Mouse (Mus musculus) C2C12 (cell line): ENCODE results near the gene Snx30. TPM values are rescaled to one million over a fixed set of nuclear protein-coding genes. Genes with fewer than 3 reads are reported as not detected.

Experiments
- H3K27me3 ChIP-seq: one replicate; pipeline ENCODE4 v1.6.1; 2011; ENCODE audit not compliant: control insufficient read depth, insufficient read depth, insufficient read length
- H3K36me3 ChIP-seq: one replicate; pipeline ENCODE4 v1.6.1; 2011; ENCODE audit not compliant: control insufficient read depth, insufficient read depth
- H3K4me3 ChIP-seq: one replicate; pipeline ENCODE4 v1.5.1; 2011; ENCODE audit warnings: mild to moderate bottlenecking, control low read depth; ENCODE audit not compliant: poor library complexity, insufficient read depth, severe bottlenecking
- H3K79me2 ChIP-seq: one replicate; pipeline ENCODE4 v1.6.1; 2011; ENCODE audit not compliant: control insufficient read depth, insufficient read depth
- H3K79me3 ChIP-seq: one replicate; pipeline ENCODE4 v1.6.1; 2011; ENCODE audit warnings: low read depth, control low read depth
- H3ac ChIP-seq: one replicate; pipeline ENCODE3; 2011; ENCODE audit warnings: low read depth; ENCODE audit not compliant: control insufficient read depth, insufficient read length
- CEBPB ChIP-seq: IDR thresholded peaks from one replicate; pipeline ENCODE4 v1.6.1; 2011; ENCODE audit warnings: low read depth, mild to moderate bottlenecking, control low read depth, moderate library complexity
- CTCF ChIP-seq: IDR thresholded peaks from one replicate; pipeline ENCODE4 v1.5.1; 2011; ENCODE audit not compliant: control insufficient read depth, insufficient read depth, insufficient read length
- FOSL1 ChIP-seq: IDR thresholded peaks from one replicate; pipeline ENCODE4 v1.8.0; 2011; ENCODE audit warnings: mild to moderate bottlenecking, low read length; ENCODE audit not compliant: poor library complexity, insufficient read depth, severe bottlenecking
- MAX ChIP-seq: IDR thresholded peaks from one replicate; pipeline ENCODE4 v1.6.1; 2011; ENCODE audit warnings: mild to moderate bottlenecking, control low read depth
- MYOD1 ChIP-seq: IDR thresholded peaks from one replicate; pipeline ENCODE4 v1.6.1; 2011; ENCODE audit warnings: low read depth; ENCODE audit not compliant: control insufficient read depth, insufficient read length
- MYOG ChIP-seq: IDR thresholded peaks from one replicate; pipeline ENCODE4 v1.6.1; 2011; ENCODE audit not compliant: control insufficient read depth, insufficient read length; ENCODE audit errors: extremely low read depth
- USF1 ChIP-seq: IDR thresholded peaks from one replicate; pipeline ENCODE4 v1.6.1; 2011; ENCODE audit warnings: low read depth, mild to moderate bottlenecking, control low read depth, moderate library complexity
- polyA plus RNA-seq: library from polyadenylated mRNA; unstranded; fragments of >200 nt; fragmentation: generic; extraction: Trizol; gene quantifications from one replicate; pipeline ENCODE4 v1.2.1, GENCODE M21; 2012; ENCODE audit warnings: missing spikeins

Snx30 gene
- polyA plus RNA-seq, 1 experiment, result 3.5 TPM

DNA sequence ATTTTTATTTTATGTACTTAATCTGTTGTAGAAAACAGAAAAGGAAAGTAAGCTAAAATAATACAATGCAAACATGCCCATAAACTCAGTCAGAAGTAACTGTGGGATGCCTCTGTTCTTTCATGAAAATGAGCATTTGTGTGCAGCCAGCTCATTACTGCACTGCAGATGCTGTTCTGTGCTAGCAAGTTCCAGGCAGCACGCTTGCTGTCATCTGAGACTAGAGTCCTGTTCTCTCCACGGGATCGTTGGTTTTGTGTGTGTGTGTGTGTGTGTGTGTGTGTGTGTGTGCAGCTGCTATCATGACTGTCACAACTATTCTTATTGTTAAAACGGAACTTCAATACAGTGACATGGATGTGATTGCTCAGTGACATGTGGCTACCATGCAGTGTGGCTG, 56.2 kb downstream of the Snx30 start:
- no peaks in the 10 kb centered on the region for H3K36me3 ChIP-seq
- H3K79me3 ChIP-seq, result no peaks in the 10 kb centered on the region
- no peaks in the 10 kb centered on the region for H3K27me3 ChIP-seq
- no peak overlapping the region for H3K4me3 ChIP-seq
- H3ac ChIP-seq, result no peak overlapping the region
- no peak for TF ChIP-seq MYOG
- no peak for TF ChIP-seq MYOD1
- TF ChIP-seq CTCF, result no peak
- TF ChIP-seq USF1, result no peak
- no peak for TF ChIP-seq FOSL1
- TF ChIP-seq MAX, result no peak
- no peak for TF ChIP-seq CEBPB
- no peaks in the 10 kb centered on the region for H3K79me2 ChIP-seq

DNA sequence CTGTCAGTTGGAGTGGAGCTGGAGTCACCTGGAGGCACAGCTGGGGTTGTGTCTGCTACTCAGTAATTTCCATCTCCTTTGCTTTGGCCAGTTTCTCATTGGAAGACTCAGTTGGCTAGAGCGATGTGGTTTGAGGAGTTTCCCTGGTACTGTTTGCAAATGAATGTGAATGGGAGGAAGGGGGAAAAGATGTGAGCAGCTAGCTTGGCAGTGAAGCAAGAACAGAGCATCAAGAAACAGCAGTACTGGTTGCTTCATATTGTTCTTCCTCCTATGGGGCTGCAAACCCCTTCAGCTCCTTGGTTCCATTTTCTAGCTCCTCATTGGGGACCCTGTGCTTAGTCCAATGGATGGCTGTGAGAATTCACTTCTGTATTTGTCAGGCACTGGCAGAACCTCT, 56.7 kb downstream of the Snx30 start:
- Histone ChIP-seq H3K4me3 (no peak overlapping the region), H3K27me3 (no peaks in the 10 kb centered on the region), H3K79me3 (no peaks in the 10 kb centered on the region), H3K79me2 (no peaks in the 10 kb centered on the region), H3ac (no peak overlapping the region), H3K36me3 (no peaks in the 10 kb centered on the region)
- no peak for TF ChIP-seq MYOD1
- TF ChIP-seq USF1, result no peak
- TF ChIP-seq CEBPB, result no peak
- TF ChIP-seq MAX, result no peak
- TF ChIP-seq MYOG, result no peak
- no peak for TF ChIP-seq FOSL1
- TF ChIP-seq CTCF, result no peak

DNA sequence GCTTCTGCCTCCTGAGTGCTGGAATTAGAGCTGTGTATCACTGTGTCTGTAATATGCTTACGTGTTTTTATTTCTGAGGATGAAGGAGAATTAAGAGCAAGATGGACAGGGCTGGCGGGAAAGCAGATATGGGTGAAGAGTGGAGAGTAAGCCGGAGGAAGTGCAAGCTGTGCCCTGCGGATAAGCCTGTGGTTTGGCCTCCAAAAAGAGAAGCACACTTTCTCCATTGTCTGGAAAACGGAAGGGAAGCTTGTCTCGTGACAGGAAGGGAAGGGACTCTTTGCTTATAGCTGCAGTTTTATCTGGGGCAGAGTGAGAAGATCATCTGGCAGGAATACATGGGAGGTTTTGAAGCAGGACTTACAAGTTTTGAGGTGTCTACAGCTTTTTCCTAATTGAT, 58.2 kb downstream of the Snx30 start:
- H3K4me3 ChIP-seq, result no peak overlapping the region
- no peaks in the 10 kb centered on the region for H3K79me2 ChIP-seq
- H3K27me3 ChIP-seq, result no peaks in the 10 kb centered on the region
- H3K36me3 ChIP-seq, result no peaks in the 10 kb centered on the region
- no peak overlapping the region for H3ac ChIP-seq
- no peak for TF ChIP-seq CTCF
- H3K79me3 ChIP-seq, result no peaks in the 10 kb centered on the region

DNA sequence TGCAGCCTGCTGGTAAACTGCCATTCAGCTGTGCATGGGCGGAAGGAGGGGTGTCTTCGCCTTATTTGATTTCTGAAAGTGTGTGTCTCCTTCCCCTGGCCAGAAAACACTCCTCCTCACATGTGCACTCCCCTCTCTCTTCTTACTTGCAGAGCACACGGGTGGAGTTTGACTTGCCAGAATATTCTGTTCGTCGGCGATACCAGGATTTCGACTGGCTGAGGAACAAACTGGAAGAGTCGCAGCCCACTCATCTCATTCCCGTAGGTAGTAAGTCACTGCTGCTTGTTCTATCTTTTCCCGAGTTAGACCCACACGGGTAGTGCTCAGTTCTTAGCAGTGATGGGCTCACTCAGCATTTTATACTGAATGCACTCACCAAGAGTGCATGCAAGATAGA, 62.4 kb downstream of the Snx30 start:
- H3K36me3 ChIP-seq, result no peaks in the 10 kb centered on the region
- H3K79me3 ChIP-seq, result no peaks in the 10 kb centered on the region
- no peak overlapping the region for H3ac ChIP-seq
- TF ChIP-seq USF1 (no peak), MYOG (no peak), MAX (no peak), CTCF (no peak), MYOD1 (no peak), FOSL1 (no peak), CEBPB (no peak)
- no peaks in the 10 kb centered on the region for H3K79me2 ChIP-seq
- H3K27me3 ChIP-seq, result no peaks in the 10 kb centered on the region
- no peak overlapping the region for H3K4me3 ChIP-seq

DNA sequence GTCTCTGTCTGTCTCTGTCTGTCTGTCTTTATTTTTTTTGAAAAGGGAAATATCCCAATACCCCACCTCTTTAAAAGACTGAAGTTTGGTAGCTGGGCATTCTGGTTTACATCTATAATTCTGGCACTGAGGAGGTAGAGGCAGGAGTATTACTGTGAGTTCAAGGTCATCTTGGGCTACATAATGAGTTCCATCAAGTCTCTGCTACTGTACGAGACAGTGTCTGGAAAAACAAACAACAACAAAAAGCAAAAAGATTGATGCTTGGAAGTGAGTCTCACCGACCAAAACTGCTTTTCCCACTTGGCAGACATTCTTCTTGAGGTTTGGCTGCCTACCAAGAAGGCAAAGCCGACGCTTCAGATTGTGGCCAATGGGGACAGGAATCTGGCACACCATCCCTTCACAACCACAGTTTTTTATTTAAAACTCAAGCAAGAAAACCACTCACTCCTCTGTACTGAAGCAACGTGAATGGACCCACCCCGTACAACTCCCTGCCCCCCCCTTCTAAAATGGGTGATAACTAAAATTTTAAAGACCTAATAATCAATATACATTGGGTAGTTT, 63.9 kb downstream of the Snx30 start:
- TF ChIP-seq CTCF (no peak), CEBPB (no peak), FOSL1 (no peak), USF1 (no peak), MYOG (no peak), MYOD1 (no peak), MAX (no peak)
- H3K79me3 ChIP-seq, result no peaks in the 10 kb centered on the region
- H3K79me2 ChIP-seq, result no peaks in the 10 kb centered on the region
- H3K27me3 ChIP-seq, result no peaks in the 10 kb centered on the region
- no peaks in the 10 kb centered on the region for H3K36me3 ChIP-seq
- no peak overlapping the region for H3K4me3 ChIP-seq
- H3ac ChIP-seq, result no peak overlapping the region

DNA sequence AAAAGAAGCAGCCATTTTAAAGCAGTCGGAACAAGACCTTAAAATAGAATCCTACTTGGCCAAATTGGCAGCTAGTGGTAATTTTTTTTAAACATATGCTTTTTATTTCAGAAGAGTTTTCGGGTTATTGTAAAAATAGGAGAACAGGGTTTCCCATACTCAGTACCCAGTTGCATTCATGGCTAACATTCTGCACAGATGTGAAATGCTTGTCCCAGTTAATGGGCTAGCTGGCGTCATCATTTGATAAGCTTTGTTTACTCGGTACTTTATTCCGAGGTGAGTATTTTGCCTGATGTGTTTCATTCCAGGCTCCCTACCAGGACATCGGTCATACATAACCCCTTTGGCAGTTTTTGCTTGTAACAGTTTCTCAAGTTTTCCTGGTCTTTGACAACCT, 64.8 kb downstream of the Snx30 start:
- TF ChIP-seq MAX (no peak), USF1 (no peak), CEBPB (no peak), CTCF (no peak), MYOG (no peak), MYOD1 (no peak), FOSL1 (no peak)
- no peaks in the 10 kb centered on the region for H3K27me3 ChIP-seq
- H3K4me3 ChIP-seq, result no peak overlapping the region
- H3K79me2 ChIP-seq, result no peaks in the 10 kb centered on the region
- no peaks in the 10 kb centered on the region for H3K36me3 ChIP-seq
- H3ac ChIP-seq, result no peak overlapping the region
- H3K79me3 ChIP-seq, result no peaks in the 10 kb centered on the region
